Mouse (Mus musculus) forebrain, embryonic 14.5 days (tissue): Measurements from ENCODE around the gene Chodl. TPM values are rescaled to one million over a fixed set of nuclear protein-coding genes. Genes with fewer than 3 reads are reported as not detected.

ENCODE experiments used
- ATAC-seq: fragments of 200-750 bp; cut with Nextera tagmentation; 2 replicates; pipeline ENCODE4 v1.8.0; 2017; ENCODE audit warnings: mild to moderate bottlenecking, moderate library complexity
- DNase-seq: peaks from one replicate; pipeline ENCODE4 v3.0.0-alpha.2; 2015; ENCODE audit warnings: low spot score
- H3K27ac ChIP-seq: fragments of 300-500 bp; sonication (generic); 2 replicates; pipeline ENCODE4 v1.5.1; 2014; ENCODE audit warnings: low read depth, mild to moderate bottlenecking, control low read depth, low read length, moderate library complexity
- H3K27me3 ChIP-seq: fragments of 300-500 bp; sonication (generic); replicated peaks from 2 replicates; pipeline ENCODE4 v1.6.1; 2014; ENCODE audit warnings: low read length, control low read depth, mixed read lengths; ENCODE audit not compliant: control insufficient read depth, insufficient read depth
- H3K36me3 ChIP-seq: fragments of 300-500 bp; sonication (generic); 2 replicates; pipeline ENCODE4 v1.6.1; 2014; ENCODE audit warnings: low read length, control low read depth; ENCODE audit not compliant: control insufficient read depth, insufficient read depth
- H3K4me1 ChIP-seq: fragments of 300-500 bp; sonication (generic); 2 replicates; pipeline ENCODE4 v1.6.1; 2014; ENCODE audit warnings: antibody characterized with exemption, low read length, control low read depth; ENCODE audit not compliant: control insufficient read depth, insufficient read depth
- H3K4me2 ChIP-seq: fragments of 300-500 bp; sonication (generic); 2 replicates; pipeline ENCODE4 v1.6.1; 2014; ENCODE audit warnings: mild to moderate bottlenecking, control low read depth, low read length
- H3K4me3 ChIP-seq: fragments of 300-500 bp; sonication (generic); 2 replicates; pipeline ENCODE4 v1.5.1; 2014; ENCODE audit warnings: low read depth, low read length, control low read depth
- H3K9ac ChIP-seq: fragments of 300-500 bp; sonication (generic); 2 replicates; pipeline ENCODE4 v1.6.1; 2014; ENCODE audit warnings: mild to moderate bottlenecking, low read length, control low read depth, moderate library complexity
- H3K9me3 ChIP-seq: fragments of 300-500 bp; sonication (generic); replicated peaks from 2 replicates; pipeline ENCODE4 v1.6.1; 2016; ENCODE audit warnings: low read length, control low read depth, mixed read lengths; ENCODE audit not compliant: control insufficient read depth
- WGBS: fragments of 180-500 bp; shearing (Covaris S2); extraction: QIAGEN DNeasy Blood & Tissue Kit; methylation state at CpG from one replicate; pipeline ENCODE4 v1.1.7; 2014; 5-methylcytosine and 5-hydroxymethylcytosine counted together
- polyA plus RNA-seq: library from polyadenylated mRNA; unstranded; fragments of >200 nt; fragmentation: Nextera tagmentation; extraction: Ambion mirVana; gene quantifications from 2 replicates; pipeline ENCODE4 v1.2.1, GENCODE M21; 2014

Chodl gene
- polyA plus RNA-seq: 5.7 and 8.5 TPM in 2 replicates

DNA sequence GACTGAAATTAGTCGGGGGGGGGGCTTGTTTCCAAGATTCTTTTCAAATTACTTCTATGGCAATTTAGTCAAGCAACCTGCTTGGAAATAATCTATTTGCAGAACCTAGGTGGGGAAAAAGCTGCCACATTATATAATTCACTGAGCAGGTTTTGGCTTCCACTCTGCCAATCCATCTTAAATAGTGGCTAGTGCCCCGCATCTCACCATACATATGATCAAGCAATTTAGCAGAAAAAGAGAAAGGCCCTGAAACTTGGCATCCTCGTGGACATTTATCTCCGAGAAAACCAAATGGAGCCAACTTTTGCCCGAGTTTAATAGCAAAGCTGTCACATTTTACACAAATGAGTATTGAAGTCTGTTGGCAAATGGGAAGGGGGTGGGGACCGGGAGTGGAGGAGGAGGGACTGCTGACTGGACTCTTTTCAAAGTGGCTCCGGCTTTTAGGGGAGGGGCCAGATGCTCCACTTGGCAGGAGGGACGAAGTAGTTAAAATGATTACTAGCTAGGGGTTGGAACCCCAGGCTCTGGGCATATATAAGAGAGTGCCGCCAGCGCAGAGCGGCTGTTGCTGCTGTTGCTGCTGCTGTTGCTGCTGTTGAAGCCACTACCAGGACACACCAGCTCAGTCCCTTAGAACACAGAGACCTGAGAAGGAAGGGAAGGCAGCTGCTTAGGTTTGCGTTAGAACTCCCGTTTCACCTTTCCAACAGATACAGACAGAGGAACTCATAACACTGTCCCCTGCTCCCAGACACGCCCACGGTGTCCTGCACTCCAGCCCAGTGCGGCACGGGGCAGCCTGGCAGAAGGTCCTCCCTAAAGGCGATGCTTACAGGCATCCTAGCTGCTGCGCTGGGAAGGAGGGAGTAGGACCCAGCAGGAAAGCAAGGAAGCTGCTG, at the start of gene Chodl:
TSS of gene Chodl (plus strand) at position 567 of the 905 bp plus-strand sequence.
- Histone ChIP-seq H3K4me2 (peak within 1 kb of the TSS; percentile 97), H3K27ac (no peak within 1 kb of the TSS; the same call in 1 of the 2 replicates), H3K9me3 (no peaks in the 10 kb centered on the region), H3K36me3 (no peaks in the 10 kb centered on the region), H3K9ac (peak within 1 kb of the TSS; percentile 67), H3K4me3 (peak within 1 kb of the TSS; percentile 46), H3K4me1 (peaks cover 7% of the 10 kb centered on the region), H3K27me3 (no peaks in the 10 kb centered on the region)
- DNase-seq: peak; percentile 93
- ATAC-seq: peak; percentile 91
- 4% methylated on average over 19 of the region's 19 CpGs for WGBS

GRCm38 (mm10) chr16:78922644-78923043, 8.1 kb upstream of the Chodl start:
- Histone ChIP-seq H3K9me3 (no peaks in the 10 kb centered on the region), H3K27me3 (no peaks in the 10 kb centered on the region), H3K36me3 (no peaks in the 10 kb centered on the region), H3K4me3 (no peak overlapping the region), H3K4me2 (no peak overlapping the region), H3K9ac (no peak overlapping the region), H3K27ac (no peak overlapping the region), H3K4me1 (no peaks in the 10 kb centered on the region)
- WGBS: 41% methylated on average over 5 of the region's 5 CpGs
- DNase-seq: peak; percentile 56
- peak; percentile 60; the same call in 1 of the 2 replicates for ATAC-seq

DNA sequence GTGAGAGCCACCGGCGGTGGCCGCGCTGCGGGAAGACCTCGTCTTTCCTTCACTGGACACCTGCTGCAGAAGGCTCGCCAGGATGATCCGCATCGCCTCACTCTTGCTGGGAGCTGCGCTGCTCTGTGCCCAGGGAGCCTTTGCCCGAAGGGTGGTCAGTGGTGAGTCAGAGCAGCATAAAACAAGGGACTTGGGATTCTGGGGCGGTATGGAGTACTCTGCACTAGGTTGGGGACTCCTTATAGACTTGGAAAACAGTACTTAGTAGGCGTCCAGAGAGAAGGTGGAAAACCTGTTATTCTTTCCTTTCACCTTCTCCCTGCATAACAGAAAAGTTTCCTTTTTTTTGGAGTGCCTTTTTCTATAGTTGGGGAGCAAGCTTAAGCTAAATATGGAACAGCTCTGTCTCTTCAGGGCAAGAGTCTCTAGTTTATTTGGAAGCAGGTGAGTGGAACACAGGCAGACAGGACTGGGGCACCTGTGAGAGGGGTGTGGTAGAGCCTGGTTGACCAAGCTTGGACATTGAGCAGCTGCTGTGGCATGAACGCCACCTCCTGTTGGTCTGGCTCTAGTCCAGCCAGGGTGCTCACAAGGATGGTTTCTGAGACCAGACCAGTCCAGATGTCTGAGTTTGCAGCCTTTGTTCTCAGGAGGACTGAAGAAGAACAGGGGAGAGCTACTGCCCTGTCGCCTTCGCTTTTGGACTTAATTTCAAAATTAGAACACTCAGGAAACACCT, 708 bp downstream of the Chodl start:
- Histone ChIP-seq H3K27me3 (no peaks in the 10 kb centered on the region), H3K9me3 (no peaks in the 10 kb centered on the region), H3K4me1 (peaks cover 7% of the 10 kb centered on the region), H3K27ac (no peak overlapping the region; the same call in 1 of the 2 replicates), H3K9ac (peak overlapping the region; percentile 67), H3K36me3 (no peaks in the 10 kb centered on the region), H3K4me2 (peak overlapping the region; percentile 97), H3K4me3 (peak overlapping the region; percentile 46)
- WGBS: 13% methylated on average over 16 of the region's 16 CpGs
- peak; percentile 25 for DNase-seq
- ATAC-seq: peak; percentile 47

- no peak for DNase-seq
- ATAC-seq: no peak
- 90% methylated on average over 2 of the region's 2 CpGs for WGBS
Measured at GRCm38 (mm10) chr16:78934298-78934697, 3.5 kb downstream of the Chodl start.

GRCm38 (mm10) chr16:78937755-78938154, 7.0 kb downstream of the Chodl start:
- Histone ChIP-seq H3K9me3 (peaks cover 5% of the 10 kb centered on the region; the same call in 1 of the 2 replicates), H3K27me3 (no peaks in the 10 kb centered on the region), H3K27ac (no peak overlapping the region), H3K4me1 (no peaks in the 10 kb centered on the region), H3K4me3 (no peak overlapping the region), H3K4me2 (no peak overlapping the region), H3K9ac (no peak overlapping the region), H3K36me3 (no peaks in the 10 kb centered on the region)
- WGBS: 86% methylated on average over 8 of the region's 8 CpGs
- ATAC-seq (no peak), DNase-seq (no peak)

More at GRCm38 (mm10) chr16:78934298-78934697, 3.5 kb downstream of the Chodl start:
- no peak overlapping the region for H3K4me2 ChIP-seq
- H3K9me3 ChIP-seq: no peaks in the 10 kb centered on the region
- no peak overlapping the region for H3K9ac ChIP-seq
- H3K36me3 ChIP-seq: no peaks in the 10 kb centered on the region
- no peak overlapping the region for H3K27ac ChIP-seq
- peaks cover 7% of the 10 kb centered on the region for H3K4me1 ChIP-seq
- H3K27me3 ChIP-seq: no peaks in the 10 kb centered on the region
- H3K4me3 ChIP-seq: no peak overlapping the region

DNA sequence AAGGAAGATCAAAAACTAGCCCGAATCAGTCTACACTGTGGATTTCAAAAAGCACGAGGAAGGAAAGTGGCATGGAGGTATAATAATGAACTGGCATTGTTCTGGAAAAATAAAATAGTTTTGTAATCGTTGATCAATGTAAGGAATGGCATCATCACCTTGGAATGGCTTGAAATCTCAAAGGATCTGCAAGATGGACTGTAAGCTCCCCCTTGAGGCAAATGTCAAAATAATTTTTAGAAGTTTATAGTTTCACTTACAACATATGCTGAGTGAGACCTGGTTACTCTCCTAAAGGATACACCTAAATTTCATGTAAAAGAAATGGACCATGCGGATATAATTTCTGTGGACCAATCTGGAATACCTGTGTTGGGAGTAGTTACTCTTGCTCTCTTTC, 19.6 kb downstream of the Chodl start:
- peak; percentile 68 for DNase-seq
- no peak overlapping the region for H3K4me3 ChIP-seq
- H3K4me2 ChIP-seq: no peak overlapping the region
- H3K4me1 ChIP-seq: no peaks in the 10 kb centered on the region
- H3K9me3 ChIP-seq: no peaks in the 10 kb centered on the region
- ATAC-seq: no peak
- no peaks in the 10 kb centered on the region for H3K27me3 ChIP-seq
- no peak overlapping the region for H3K27ac ChIP-seq
- H3K36me3 ChIP-seq: no peaks in the 10 kb centered on the region
- WGBS: 74% methylated on average over 4 of the region's 4 CpGs
- no peak overlapping the region for H3K9ac ChIP-seq

DNA sequence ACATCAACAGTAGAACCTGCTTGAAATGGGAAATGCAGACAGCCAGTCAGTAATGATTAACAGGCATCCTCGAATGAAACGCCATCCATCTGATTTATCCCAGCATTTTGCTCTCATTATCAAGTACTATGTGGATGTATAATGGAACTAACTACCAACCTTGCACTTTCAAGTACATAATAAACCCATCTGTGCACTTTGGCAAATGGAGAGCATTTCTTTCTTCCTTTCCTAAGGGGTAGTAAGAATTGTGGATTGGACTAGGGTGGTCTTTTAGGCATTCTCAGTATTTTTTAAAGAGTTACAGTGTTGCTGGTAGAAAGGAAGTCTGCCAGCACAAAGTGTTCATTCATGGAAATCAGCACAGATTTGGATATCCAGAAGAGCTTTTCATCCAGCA, 26.7 kb downstream of the Chodl start:
- Histone ChIP-seq H3K9me3 (no peaks in the 10 kb centered on the region), H3K4me1 (no peaks in the 10 kb centered on the region; the same call in 1 of the 2 replicates), H3K36me3 (no peaks in the 10 kb centered on the region), H3K9ac (no peak overlapping the region), H3K4me3 (no peak overlapping the region), H3K4me2 (no peak overlapping the region), H3K27me3 (no peaks in the 10 kb centered on the region), H3K27ac (no peak overlapping the region)
- peak; percentile 41 for DNase-seq
- WGBS: 37% methylated on average over 2 of the region's 2 CpGs
- peak; percentile 55; the same call in 1 of the 2 replicates for ATAC-seq

DNA sequence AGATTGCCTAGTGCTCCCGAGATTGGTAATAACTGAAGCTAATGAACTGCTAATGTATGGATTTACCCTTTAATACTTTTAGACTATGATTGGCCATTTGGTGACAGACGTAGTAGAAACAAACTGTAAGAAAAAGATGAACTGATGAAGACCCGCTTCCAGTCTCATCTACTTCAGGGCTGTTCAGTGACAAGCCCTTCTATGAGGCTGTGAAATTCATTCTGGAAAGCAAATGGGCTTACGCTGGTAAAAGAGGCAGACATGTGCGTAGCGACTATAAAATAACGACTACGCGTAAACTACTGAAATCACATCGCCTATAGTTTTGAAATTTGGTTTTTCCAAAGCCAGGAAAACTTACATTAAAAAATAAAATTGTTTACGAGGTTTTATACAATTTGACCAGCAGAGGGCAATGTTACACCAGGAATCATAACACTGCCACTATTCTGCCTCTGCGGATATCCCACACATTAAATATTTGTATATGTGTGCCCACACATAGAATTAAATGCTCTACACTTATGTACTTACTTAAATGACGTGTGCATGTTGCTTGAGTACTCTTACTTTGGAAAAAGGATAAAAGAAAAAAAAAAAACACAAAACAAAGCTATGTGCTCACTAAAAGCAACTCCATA, 38.5 kb downstream of the Chodl start:
- Histone ChIP-seq H3K4me3 (no peak overlapping the region), H3K9me3 (no peaks in the 10 kb centered on the region), H3K27me3 (no peaks in the 10 kb centered on the region), H3K36me3 (no peaks in the 10 kb centered on the region), H3K4me2 (no peak overlapping the region), H3K4me1 (no peaks in the 10 kb centered on the region), H3K27ac (no peak overlapping the region), H3K9ac (no peak overlapping the region)
- ATAC-seq: 0 out of 2 replicates have a peak, but pooled peaks have one; percentile 61
- peak; percentile 77 for DNase-seq
- 34% methylated on average over 13 of the region's 13 CpGs for WGBS
